Mouse (Mus musculus): ENCODE data around the gene Evi2b. TPM values are rescaled to one million over a fixed set of nuclear protein-coding genes. Genes with fewer than 3 reads are reported as not detected.
A peak's percentile ranks its signal among the peaks of the same experiment; 100 is the strongest.

Gene Evi2b
- polyA plus RNA-seq, 1 experiment from 2014 or later: 4.3 TPM

GRCm38 (mm10) chr11:79519878-79520291, 3.7 kb downstream of the Evi2b start:
- Histone ChIP-seq H3K9me3 (replicated peaks) (no peaks in the 10 kb centered on the region), H3K27me3 (replicated peaks) (no peaks in the 10 kb centered on the region), H3K4me2 (0 out of 2 replicates have a peak overlapping the region, but pooled peaks have one; percentile 18), H3K4me1 (peaks cover 36% of the 10 kb centered on the region), H3K9ac (no peak overlapping the region), H3K4me3 (no peak overlapping the region), H3K27ac (0 out of 2 replicates have a peak overlapping the region, but pooled peaks have one; percentile 8), H3K36me3 (peaks cover 5% of the 10 kb centered on the region)
- no peak for ATAC-seq
- 13% methylated on average over 1 of the region's 1 CpGs for WGBS (ENCODE audit: insufficient replicate concordance)

- H3K36me3 ChIP-seq: peaks cover 5% of the 10 kb centered on the region
- peak overlapping the region; percentile 22; the same call in 1 of the 2 replicates for H3K4me2 ChIP-seq
- H3K27ac ChIP-seq: no peak overlapping the region
- H3K9ac ChIP-seq: no peak overlapping the region
- H3K9me3 ChIP-seq (replicated peaks): no peaks in the 10 kb centered on the region
- no peak for ATAC-seq
- WGBS (ENCODE audit: insufficient replicate concordance): 61% methylated on average over 6 of the region's 6 CpGs
- H3K27me3 ChIP-seq (replicated peaks): no peaks in the 10 kb centered on the region
- no peak overlapping the region for H3K4me3 ChIP-seq
- peaks cover 30% of the 10 kb centered on the region for H3K4me1 ChIP-seq
Measured at GRCm38 (mm10) chr11:79519299-79519698, 4.3 kb downstream of the Evi2b start.

GRCm38 (mm10) chr11:79515798-79516197, 7.8 kb downstream of the Evi2b start:
- Histone ChIP-seq H3K36me3 (peaks cover 8% of the 10 kb centered on the region), H3K4me1 (peaks cover 20% of the 10 kb centered on the region), H3K27me3 (replicated peaks) (no peaks in the 10 kb centered on the region), H3K4me2 (no peak overlapping the region), H3K9ac (no peak overlapping the region), H3K4me3 (no peak overlapping the region), H3K9me3 (replicated peaks) (no peaks in the 10 kb centered on the region), H3K27ac (no peak overlapping the region)
- no peak for ATAC-seq
- 72% methylated on average over 2 of the region's 2 CpGs for WGBS (ENCODE audit: insufficient replicate concordance)

GRCm38 (mm10) chr11:79515331-79515730, 8.2 kb downstream of the Evi2b start:
- H3K27ac ChIP-seq: no peak overlapping the region
- H3K4me2 ChIP-seq: no peak overlapping the region
- H3K36me3 ChIP-seq: peaks cover 8% of the 10 kb centered on the region
- ATAC-seq: no peak
- H3K9ac ChIP-seq: no peak overlapping the region
- H3K9me3 ChIP-seq (replicated peaks): no peaks in the 10 kb centered on the region
- no peaks in the 10 kb centered on the region for H3K27me3 ChIP-seq (replicated peaks)
- H3K4me3 ChIP-seq: no peak overlapping the region
- H3K4me1 ChIP-seq: peaks cover 20% of the 10 kb centered on the region
- 79% methylated on average over 6 of the region's 6 CpGs for WGBS (ENCODE audit: insufficient replicate concordance)

- Histone ChIP-seq H3K9me3 (replicated peaks) (no peaks in the 10 kb centered on the region), H3K4me2 (no peak overlapping the region), H3K36me3 (peaks cover 8% of the 10 kb centered on the region), H3K9ac (no peak overlapping the region), H3K27ac (no peak overlapping the region), H3K27me3 (replicated peaks) (no peaks in the 10 kb centered on the region), H3K4me3 (no peak overlapping the region), H3K4me1 (0 out of 2 replicates have a peak, but pooled peaks cover 4% of the 10 kb centered on the region)
- WGBS (ENCODE audit: insufficient replicate concordance): 76% methylated on average over 3 of the region's 3 CpGs
- ATAC-seq: no peak
Measured at GRCm38 (mm10) chr11:79511970-79512369, 11.6 kb downstream of the Evi2b start.

GRCm38 (mm10) chr11:79504506-79504905, 19.1 kb downstream of the Evi2b start:
- Histone ChIP-seq H3K4me2 (no peak overlapping the region), H3K4me1 (peaks cover 6% of the 10 kb centered on the region; the same call in 1 of the 2 replicates), H3K4me3 (no peak overlapping the region), H3K9ac (no peak overlapping the region), H3K9me3 (replicated peaks) (no peaks in the 10 kb centered on the region), H3K27ac (no peak overlapping the region), H3K27me3 (replicated peaks) (no peaks in the 10 kb centered on the region), H3K36me3 (no peaks in the 10 kb centered on the region)
- WGBS (ENCODE audit: insufficient replicate concordance): 74% methylated on average over 7 of the region's 7 CpGs
- ATAC-seq: no peak

- Histone ChIP-seq H3K4me2 (no peak within 1 kb of the TSS), H3K36me3 (no peaks in the 10 kb centered on the region), H3K9me3 (replicated peaks) (no peaks in the 10 kb centered on the region), H3K27ac (no peak within 1 kb of the TSS), H3K27me3 (replicated peaks) (no peaks in the 10 kb centered on the region), H3K4me1 (peaks cover 6% of the 10 kb centered on the region; the same call in 1 of the 2 replicates), H3K9ac (no peak within 1 kb of the TSS), H3K4me3 (no peak within 1 kb of the TSS)
- WGBS (ENCODE audit: insufficient replicate concordance): 69% methylated on average over 8 of the region's 8 CpGs
- ATAC-seq: no peak
Measured at GRCm38 (mm10) chr11:79503845-79504244, 19.7 kb downstream of the Evi2b start, which contains the start of gene Omg. Gene Omg (minus strand): TSS chr11:79504084.

- Histone ChIP-seq H3K27me3 (replicated peaks) (no peaks in the 10 kb centered on the region), H3K4me3 (no peak overlapping the region), H3K4me2 (no peak overlapping the region), H3K9ac (no peak overlapping the region), H3K36me3 (no peaks in the 10 kb centered on the region), H3K27ac (no peak overlapping the region), H3K4me1 (peaks cover 6% of the 10 kb centered on the region; the same call in 1 of the 2 replicates), H3K9me3 (replicated peaks) (no peaks in the 10 kb centered on the region)
- ATAC-seq: no peak
- WGBS (ENCODE audit: insufficient replicate concordance): 75% methylated on average over 2 of the region's 2 CpGs
Measured at GRCm38 (mm10) chr11:79502917-79503316, 20.6 kb downstream of the Evi2b start.

GRCm38 (mm10) chr11:79494976-79495800, 28.4 kb downstream of the Evi2b start:
- Histone ChIP-seq H3K4me2 (no peak overlapping the region), H3K27ac (no peak overlapping the region), H3K4me3 (no peak overlapping the region), H3K36me3 (0 out of 2 replicates have a peak, but pooled peaks cover 3% of the 10 kb centered on the region), H3K4me1 (no peaks in the 10 kb centered on the region), H3K27me3 (replicated peaks) (no peaks in the 10 kb centered on the region), H3K9ac (no peak overlapping the region), H3K9me3 (replicated peaks) (no peaks in the 10 kb centered on the region)
- ATAC-seq: no peak
- 75% methylated on average over 10 of the region's 10 CpGs for WGBS (ENCODE audit: insufficient replicate concordance)

- no peaks in the 10 kb centered on the region for H3K9me3 ChIP-seq (replicated peaks)
- peaks cover 8% of the 10 kb centered on the region; the same call in 1 of the 2 replicates for H3K36me3 ChIP-seq
- H3K27ac ChIP-seq: no peak overlapping the region
- H3K27me3 ChIP-seq (replicated peaks): no peaks in the 10 kb centered on the region
- H3K4me2 ChIP-seq: no peak overlapping the region
- ATAC-seq: no peak
- H3K4me1 ChIP-seq: no peaks in the 10 kb centered on the region
- no peak overlapping the region for H3K4me3 ChIP-seq
- H3K9ac ChIP-seq: no peak overlapping the region
Measured at GRCm38 (mm10) chr11:79484721-79485120, 38.8 kb downstream of the Evi2b start.

- WGBS (ENCODE audit: insufficient replicate concordance): 76% methylated on average over 7 of the region's 7 CpGs
- no peak for ATAC-seq
Measured at GRCm38 (mm10) chr11:79483876-79484528, 39.6 kb downstream of the Evi2b start.

GRCm38 (mm10) chr11:79483392-79483791, 40.2 kb downstream of the Evi2b start:
- no peak overlapping the region for H3K4me2 ChIP-seq
- no peaks in the 10 kb centered on the region for H3K9me3 ChIP-seq (replicated peaks)
- H3K4me1 ChIP-seq: 0 out of 2 replicates have a peak, but pooled peaks cover under 1% of the 10 kb centered on the region
- ATAC-seq: no peak
- peaks cover 14% of the 10 kb centered on the region; the same call in 1 of the 2 replicates for H3K36me3 ChIP-seq
- 86% methylated on average over 6 of the region's 6 CpGs for WGBS (ENCODE audit: insufficient replicate concordance)
- no peak overlapping the region for H3K27ac ChIP-seq
- no peak overlapping the region for H3K4me3 ChIP-seq
- H3K27me3 ChIP-seq (replicated peaks): no peaks in the 10 kb centered on the region
- no peak overlapping the region for H3K9ac ChIP-seq

More at GRCm38 (mm10) chr11:79483876-79484528, 39.6 kb downstream of the Evi2b start:
- Histone ChIP-seq H3K36me3 (peaks cover 11% of the 10 kb centered on the region; the same call in 1 of the 2 replicates), H3K4me2 (no peak overlapping the region), H3K9ac (no peak overlapping the region), H3K4me3 (no peak overlapping the region), H3K27me3 (replicated peaks) (no peaks in the 10 kb centered on the region), H3K9me3 (replicated peaks) (no peaks in the 10 kb centered on the region), H3K27ac (no peak overlapping the region), H3K4me1 (no peaks in the 10 kb centered on the region)

Measured in liver, embryonic 12.5 days (tissue).